ENCODE assay signal across 9 mouse cellular contexts in the genomic region with DNA sequence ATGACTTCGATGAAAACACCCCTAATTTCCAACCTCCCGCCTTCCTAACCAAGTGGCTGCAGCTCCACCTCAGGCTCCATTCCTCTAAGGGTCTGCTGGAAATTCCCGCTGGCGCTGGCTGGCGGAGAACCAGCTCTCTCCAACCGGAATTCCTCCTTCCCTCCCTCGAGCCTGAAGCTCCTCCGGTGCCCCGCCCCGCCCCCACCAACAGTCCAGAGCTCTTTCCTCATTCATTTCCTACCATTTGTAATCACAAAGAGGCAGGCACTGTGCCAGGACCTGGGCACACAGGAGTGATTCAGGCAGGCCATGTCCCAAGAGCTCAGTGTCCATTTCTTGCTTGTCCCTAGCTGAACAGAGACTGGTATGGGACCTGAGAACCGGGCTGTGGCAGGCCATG. TPM values are rescaled to one million over a fixed set of nuclear protein-coding genes. Genes with fewer than 3 reads are reported as not detected.
DNase-seq lines count a peak whose midpoint lies in the region; ATAC-seq and TF ChIP-seq lines count a peak whose summit lies in the region.
"Had no signal": no experiment of that assay in that cellular context is flagged by ENCODE, and none has a peak within 500 bp of the region (broad histone marks: within the 10 kb centered on the region; RNA-seq: fewer than 3 reads in every experiment).

No protein-coding gene starts in this region.

- no peak overlapping the region for H3K4me3 ChIP-seq in heart, embryonic 15.5 days
- no peak overlapping the region for H3K4me3 ChIP-seq in kidney, postnatal 0 days (replicated peaks; ENCODE audit: low read depth, low read length)
- H3K4me3 ChIP-seq: megakaryocyte, embryonic 14.5 days had no signal

- 4% methylated on average over 11 of the region's 11 CpGs for WGBS in heart, embryonic 15.5 days
- 4% methylated on average over 11 of the region's 11 CpGs for WGBS in kidney, postnatal 0 days

- H3K4me1 ChIP-seq in heart, embryonic 15.5 days (replicated peaks), result peaks cover 27% of the 10 kb centered on the region
- peaks cover 16% of the 10 kb centered on the region for H3K4me1 ChIP-seq in kidney, postnatal 0 days (replicated peaks; ENCODE audit: insufficient read depth, low read length)

- H3K27me3 ChIP-seq in heart, embryonic 15.5 days, result no peaks in the 10 kb centered on the region
- H3K27me3 ChIP-seq in kidney, postnatal 0 days (ENCODE audit: insufficient read depth, low read length), result no peaks in the 10 kb centered on the region
- H3K27me3 ChIP-seq: megakaryocyte, embryonic 14.5 days had no signal

- H3K4me2 ChIP-seq in heart, embryonic 15.5 days, result peak overlapping the region; percentile 52
- H3K4me2 ChIP-seq in kidney, postnatal 0 days (ENCODE audit: low read length), result peak overlapping the region; percentile 4; the same call in 1 of the 2 replicates

- H3K27ac ChIP-seq in heart, embryonic 15.5 days, result peak overlapping the region; percentile 46
- peak overlapping the region; percentile 55 for H3K27ac ChIP-seq in kidney, postnatal 0 days

- no peaks in the 10 kb centered on the region for H3K36me3 ChIP-seq in heart, embryonic 15.5 days
- no peaks in the 10 kb centered on the region for H3K36me3 ChIP-seq in kidney, postnatal 0 days (ENCODE audit: insufficient read depth, low read length)

- no peak for TF ChIP-seq CTCF in kidney, postnatal 0 days (IDR thresholded peaks at IDR 0.05; ENCODE audit: low read depth)

- peak overlapping the region; percentile 19; the same call in 1 of the 2 replicates for H3K9ac ChIP-seq in heart, embryonic 15.5 days
- H3K9ac ChIP-seq in kidney, postnatal 0 days (ENCODE audit: low read depth, low read length), result no peak overlapping the region

- no peaks in the 10 kb centered on the region for H3K9me3 ChIP-seq in heart, embryonic 15.5 days (replicated peaks)
- no peaks in the 10 kb centered on the region for H3K9me3 ChIP-seq in kidney, postnatal 0 days (replicated peaks; ENCODE audit: low read length)
- H3K9me3 ChIP-seq: megakaryocyte, embryonic 14.5 days had no signal

- peak; percentile 82 for ATAC-seq in heart, embryonic 15.5 days (replicated peaks; ENCODE audit: insufficient number of reproducible peaks, insufficient read depth, low FRiP score, low read depth)
- 0 out of 2 replicates have a peak, but pooled peaks have one; percentile 46 for ATAC-seq in kidney, postnatal 0 days (replicated peaks; ENCODE audit: low FRiP score, low read depth)

- peak; percentile 64 for DNase-seq in ES-CJ7 (ENCODE audit: low read depth, low spot score)
- peak; percentile 38 to 78 for DNase-seq in adrenal gland, postnatal 4 days (ENCODE audit: low spot score in 2 of 2)
- peak; percentile 43 for DNase-seq in fat pad, adult 2 months (ENCODE audit: extremely low read depth, low read depth, low spot score)
- peak; percentile 76 for DNase-seq in kidney, postnatal 0 days (ENCODE audit: low spot score)
- peak; percentile 85 to 93 for DNase-seq in lung, adult 18-20 months
- peak; percentile 64 for DNase-seq in ovary, postnatal 36 days (ENCODE audit: low spot score)
- DNase-seq in B cell, adult 2 months, result no peak

RNA-seq across cellular contexts. Expression of gene Gfod2, which starts 7.9 kb away (rescaled TPM):
- total RNA-seq in adrenal gland, postnatal 4 days (2021), result 10 to 100 TPM in 1 of 2 experiments, 1 to 10 TPM in 1; 8.3 to 11.6 TPM
- polyA plus RNA-seq in heart, embryonic 15.5 days (2015; fragmentation: Nextera tagmentation; extraction: Ambion mirVana), result 9.4 and 10.1 TPM in 2 replicates
- 19.2 and 21.0 TPM in 2 replicates for polyA plus RNA-seq in kidney, postnatal 0 days (2015; fragmentation: Nextera tagmentation; extraction: Ambion mirVana)

RNA-seq across cellular contexts. Expression of gene Enkd1, which starts 42.6 kb away (rescaled TPM):
- total RNA-seq in adrenal gland, postnatal 4 days (2021), result 10 to 100 TPM in 1 of 2 experiments, 1 to 10 TPM in 1; 9.8 to 11.7 TPM
- polyA plus RNA-seq in heart, embryonic 15.5 days (2015; fragmentation: Nextera tagmentation; extraction: Ambion mirVana), result 9.8 and 12.7 TPM in 2 replicates
- 14.6 and 17.8 TPM in 2 replicates for polyA plus RNA-seq in kidney, postnatal 0 days (2015; fragmentation: Nextera tagmentation; extraction: Ambion mirVana)

RNA-seq across cellular contexts. Expression of gene 4933405L10Rik, which starts 43.2 kb away (rescaled TPM):
- total RNA-seq in adrenal gland, postnatal 4 days (2021), result not detected
- polyA plus RNA-seq in heart, embryonic 15.5 days (2015; fragmentation: Nextera tagmentation; extraction: Ambion mirVana), result not detected in 2 replicates
- 0.11 TPM in 1 of 2 replicates, not detected in the other for polyA plus RNA-seq in kidney, postnatal 0 days (2015; fragmentation: Nextera tagmentation; extraction: Ambion mirVana)

RNA-seq across cellular contexts. Expression of gene Pard6a, which starts 49.7 kb away (rescaled TPM):
- 10 to 100 TPM; 10.8 TPM for total RNA-seq in adrenal gland, postnatal 4 days (2021)
- 13.8 and 13.9 TPM in 2 replicates for polyA plus RNA-seq in heart, embryonic 15.5 days (2015; fragmentation: Nextera tagmentation; extraction: Ambion mirVana)
- polyA plus RNA-seq in kidney, postnatal 0 days (2015; fragmentation: Nextera tagmentation; extraction: Ambion mirVana), result 18.7 and 19.6 TPM in 2 replicates

RNA-seq across cellular contexts. Expression of gene Acd, which starts 49.7 kb away (rescaled TPM):
- 10 to 100 TPM; 32.2 to 36.0 TPM for total RNA-seq in adrenal gland, postnatal 4 days (2021)
- 33.7 and 43.3 TPM in 2 replicates for polyA plus RNA-seq in heart, embryonic 15.5 days (2015; fragmentation: Nextera tagmentation; extraction: Ambion mirVana)
- 51.2 and 53.4 TPM in 2 replicates for polyA plus RNA-seq in kidney, postnatal 0 days (2015; fragmentation: Nextera tagmentation; extraction: Ambion mirVana)

Comparison
In these comparisons a context has a peak if more than half of its experiments do, and no peak if none do; other contexts are left out.
1. DNase-seq: peak in ES-CJ7 (single experiment), adrenal gland, postnatal 4 days (2 of 2), fat pad, adult 2 months (single experiment), kidney, postnatal 0 days (single experiment), lung, adult 18-20 months (2 of 2) and ovary, postnatal 36 days (single experiment); none in B cell, adult 2 months (0 of 2).